Mouse (Mus musculus): ENCODE data around the gene Mmachc. TPM values are rescaled to one million over a fixed set of nuclear protein-coding genes. Genes with fewer than 3 reads are reported as not detected.
"Not testable (repeated sequence)": the region's sequence is repeated elsewhere in the genome, so short reads cannot be mapped to it uniquely, and the experiment has no call there.

Mmachc gene
- total and polyA plus RNA-seq, 2 experiments from 2014 or later = 16.8 to 24.3 TPM

- Histone ChIP-seq H3K36me3 (ENCODE audit: insufficient read depth, low read length) (no peaks in the 10 kb centered on the region), H3K27me3 (ENCODE audit: insufficient read depth, low read length) (no peaks in the 10 kb centered on the region), H3K4me3 (ENCODE audit: low read depth, low read length) (no peak overlapping the region), H3K27ac (ENCODE audit: low read depth, low read length) (no peak overlapping the region), H3K4me1 (ENCODE audit: insufficient read depth, low read length) (no peaks in the 10 kb centered on the region), H3K9me3 (ENCODE audit: low read length) (no peaks in the 10 kb centered on the region), H3K4me2 (ENCODE audit: low read depth, low read length, poor library complexity, severe bottlenecking) (no peak overlapping the region), H3K9ac (replicated peaks; ENCODE audit: low read length, poor library complexity, severe bottlenecking) (no peak overlapping the region)
- TF ChIP-seq CTCF (IDR thresholded peaks at IDR 0.05) = no peak
- WGBS = 89% methylated on average over 1 of the region's 1 CpGs
- ATAC-seq (ENCODE audit: low FRiP score) = no peak
- DNase-seq (ENCODE audit: low spot score) = no peak
Measured at GRCm38 (mm10) chr4:116661998-116662397, 46.2 kb downstream of the Mmachc start.

GRCm38 (mm10) chr4:116660829-116661228, 47.4 kb downstream of the Mmachc start:
- Histone ChIP-seq H3K9me3 (ENCODE audit: low read length) (no peaks in the 10 kb centered on the region), H3K27me3 (ENCODE audit: insufficient read depth, low read length) (no peaks in the 10 kb centered on the region), H3K4me2 (ENCODE audit: low read depth, low read length, poor library complexity, severe bottlenecking) (no peak overlapping the region), H3K4me1 (ENCODE audit: insufficient read depth, low read length) (no peaks in the 10 kb centered on the region), H3K4me3 (ENCODE audit: low read depth, low read length) (no peak overlapping the region), H3K27ac (ENCODE audit: low read depth, low read length) (no peak overlapping the region), H3K36me3 (ENCODE audit: insufficient read depth, low read length) (no peaks in the 10 kb centered on the region), H3K9ac (replicated peaks; ENCODE audit: low read length, poor library complexity, severe bottlenecking) (no peak overlapping the region)
- 79% methylated on average over 6 of the region's 6 CpGs for WGBS
- DNase-seq (ENCODE audit: low spot score) (no peak), ATAC-seq (ENCODE audit: low FRiP score) (no peak)
- TF ChIP-seq CTCF (IDR thresholded peaks at IDR 0.05) = no peak

- H3K4me3 ChIP-seq (ENCODE audit: low read depth, low read length); DNase-seq (ENCODE audit: low spot score); H3K9ac ChIP-seq (replicated peaks; ENCODE audit: low read length, poor library complexity, severe bottlenecking); H3K4me2 ChIP-seq (ENCODE audit: low read depth, low read length, poor library complexity, severe bottlenecking); H3K27ac ChIP-seq (ENCODE audit: low read depth, low read length); ATAC-seq (ENCODE audit: low FRiP score); H3K36me3 ChIP-seq (ENCODE audit: insufficient read depth, low read length); H3K9me3 ChIP-seq (ENCODE audit: low read length); H3K27me3 ChIP-seq (ENCODE audit: insufficient read depth, low read length); H3K4me1 ChIP-seq (ENCODE audit: insufficient read depth, low read length): not testable (repeated sequence)
- 87% methylated on average over 6 of the region's 6 CpGs for WGBS
Measured at GRCm38 (mm10) chr4:116659916-116660315, 48.3 kb downstream of the Mmachc start.

- Histone ChIP-seq H3K4me2 (ENCODE audit: low read depth, low read length, poor library complexity, severe bottlenecking) (no peak overlapping the region), H3K4me3 (ENCODE audit: low read depth, low read length) (no peak overlapping the region), H3K27me3 (ENCODE audit: insufficient read depth, low read length) (no peaks in the 10 kb centered on the region), H3K36me3 (ENCODE audit: insufficient read depth, low read length) (no peaks in the 10 kb centered on the region), H3K4me1 (ENCODE audit: insufficient read depth, low read length) (no peaks in the 10 kb centered on the region), H3K9ac (replicated peaks; ENCODE audit: low read length, poor library complexity, severe bottlenecking) (no peak overlapping the region), H3K9me3 (ENCODE audit: low read length) (no peaks in the 10 kb centered on the region), H3K27ac (ENCODE audit: low read depth, low read length) (no peak overlapping the region)
- DNase-seq (ENCODE audit: low spot score) (no peak), ATAC-seq (ENCODE audit: low FRiP score) (no peak)
- no peak for TF ChIP-seq CTCF (IDR thresholded peaks at IDR 0.05)
- WGBS = 66% methylated on average over 2 of the region's 2 CpGs
Measured at GRCm38 (mm10) chr4:116659474-116659873, 48.7 kb downstream of the Mmachc start.

GRCm38 (mm10) chr4:116657971-116658370, 50.2 kb downstream of the Mmachc start:
- Histone ChIP-seq H3K27me3 (ENCODE audit: insufficient read depth, low read length) (no peaks in the 10 kb centered on the region), H3K9me3 (ENCODE audit: low read length) (no peaks in the 10 kb centered on the region), H3K27ac (ENCODE audit: low read depth, low read length) (no peak overlapping the region), H3K4me2 (ENCODE audit: low read depth, low read length, poor library complexity, severe bottlenecking) (no peak overlapping the region), H3K9ac (replicated peaks; ENCODE audit: low read length, poor library complexity, severe bottlenecking) (no peak overlapping the region), H3K36me3 (ENCODE audit: insufficient read depth, low read length) (no peaks in the 10 kb centered on the region), H3K4me1 (ENCODE audit: insufficient read depth, low read length) (no peaks in the 10 kb centered on the region), H3K4me3 (ENCODE audit: low read depth, low read length) (no peak overlapping the region)
- DNase-seq (ENCODE audit: low spot score) = no peak
- TF ChIP-seq CTCF (IDR thresholded peaks at IDR 0.05) = no peak
- ATAC-seq (ENCODE audit: low FRiP score) = no peak
- 48% methylated on average over 3 of the region's 3 CpGs for WGBS

- no peaks in the 10 kb centered on the region for H3K9me3 ChIP-seq (ENCODE audit: low read length)
- H3K4me1 ChIP-seq (ENCODE audit: insufficient read depth, low read length) = no peaks in the 10 kb centered on the region
- H3K27me3 ChIP-seq (ENCODE audit: insufficient read depth, low read length) = no peaks in the 10 kb centered on the region
- no peaks in the 10 kb centered on the region for H3K36me3 ChIP-seq (ENCODE audit: insufficient read depth, low read length)
- DNase-seq (ENCODE audit: low spot score) (no peak), ATAC-seq (ENCODE audit: low FRiP score) (no peak)
- H3K4me2 ChIP-seq (ENCODE audit: low read depth, low read length, poor library complexity, severe bottlenecking) = no peak overlapping the region
- 75% methylated on average over 3 of the region's 3 CpGs for WGBS
- H3K27ac ChIP-seq (ENCODE audit: low read depth, low read length) = no peak overlapping the region
- H3K9ac ChIP-seq (replicated peaks; ENCODE audit: low read length, poor library complexity, severe bottlenecking) = no peak overlapping the region
- H3K4me3 ChIP-seq (ENCODE audit: low read depth, low read length) = no peak overlapping the region
- TF ChIP-seq CTCF (IDR thresholded peaks at IDR 0.05) = no peak
Measured at GRCm38 (mm10) chr4:116655658-116656057, 52.5 kb downstream of the Mmachc start.

All from midbrain, postnatal 0 days (tissue).